Mouse (Mus musculus) E14TG2a.4 (cell line): Measurements from ENCODE around the gene Il17rd.

Experiments
- H3K27me3 ChIP-seq: 2 replicates; pipeline ENCODE4 v1.6.1; 2014; ENCODE audit warnings: low read length, control low read depth; ENCODE audit not compliant: insufficient read depth
- H3K36me3 ChIP-seq: 2 replicates; pipeline ENCODE4 v1.6.1; 2014; ENCODE audit warnings: low read length, control low read depth; ENCODE audit not compliant: insufficient read depth
- H3K4me1 ChIP-seq: replicated peaks from 2 replicates; pipeline ENCODE4 v1.6.1; 2014; ENCODE audit warnings: low read depth, low read length, control low read depth
- H3K4me3 ChIP-seq: replicated peaks from 2 replicates; pipeline ENCODE4 v1.5.1; 2014; ENCODE audit warnings: mild to moderate bottlenecking, low read length
- H3K9me3 ChIP-seq: 2 replicates; pipeline ENCODE4 v1.6.1; 2014; ENCODE audit warnings: low read length, control low read depth
- CTCF ChIP-seq: conservative IDR thresholded peaks from 2 replicates; pipeline ENCODE4 v1.5.1; 2014; ENCODE audit warnings: low read length
- NANOG ChIP-seq: IDR thresholded peaks from 2 replicates; pipeline ENCODE4 v1.6.1; 2014; ENCODE audit warnings: borderline replicate concordance, low read length, mixed read lengths
- POU5F1 ChIP-seq: IDR thresholded peaks from 2 replicates; pipeline ENCODE4 v1.6.1; 2014; ENCODE audit warnings: low read length, borderline replicate concordance

Gene Il17rd

DNA sequence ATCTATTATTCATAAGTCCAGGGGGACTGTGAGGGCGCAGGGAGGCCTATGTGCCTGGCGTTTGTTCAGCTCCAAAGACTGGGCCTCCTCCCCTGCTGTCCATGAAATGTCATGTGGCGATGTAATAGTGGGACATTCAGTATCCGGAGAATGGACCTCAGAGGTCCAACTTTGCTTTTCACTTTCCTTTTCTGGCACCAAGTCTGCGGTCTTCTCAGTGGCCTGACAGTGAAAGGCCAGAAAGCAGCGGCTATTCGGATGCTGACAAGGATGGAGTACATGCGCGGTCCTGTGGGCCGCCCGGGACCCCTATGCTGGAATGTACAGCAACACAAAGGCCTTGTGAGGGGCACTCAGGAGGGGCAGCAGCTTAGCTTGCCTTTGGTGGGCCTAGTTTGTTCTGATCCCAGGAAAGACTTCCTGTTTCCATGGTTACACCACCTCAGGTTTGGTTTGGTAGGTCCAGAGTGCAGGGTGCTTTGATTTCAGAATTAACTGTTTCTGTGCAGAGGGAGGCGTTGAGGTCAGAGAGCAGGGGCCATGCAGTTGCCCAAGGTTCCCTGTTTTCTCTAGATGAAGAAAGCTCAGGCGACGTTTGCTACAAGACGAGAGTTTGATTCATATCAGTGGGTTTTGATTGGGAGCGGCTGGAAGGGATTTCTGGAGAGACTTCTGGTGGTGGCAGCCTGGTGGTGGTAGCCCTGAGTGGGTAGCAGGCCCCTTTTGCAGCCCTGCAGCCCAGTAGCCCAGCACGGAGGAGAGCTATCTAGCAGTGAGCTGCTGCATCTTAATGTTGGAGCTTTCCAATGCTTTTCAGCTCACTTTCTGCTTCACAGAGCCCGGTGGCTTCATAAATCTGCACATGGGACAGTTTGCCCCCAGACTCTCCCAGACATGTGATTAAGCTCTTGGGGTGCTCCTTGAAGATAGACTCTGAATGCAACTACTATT, 12.1 kb downstream of the Il17rd start:
- H3K36me3 ChIP-seq, result peaks cover 20% of the 10 kb centered on the region
- H3K9me3 ChIP-seq, result no peaks in the 10 kb centered on the region
- no peaks in the 10 kb centered on the region for H3K27me3 ChIP-seq
- TF ChIP-seq NANOG (no peak), CTCF (no peak), POU5F1 (no peak)
- H3K4me3 ChIP-seq, result peak overlapping the region; percentile 61
- peaks cover 95% of the 10 kb centered on the region for H3K4me1 ChIP-seq

DNA sequence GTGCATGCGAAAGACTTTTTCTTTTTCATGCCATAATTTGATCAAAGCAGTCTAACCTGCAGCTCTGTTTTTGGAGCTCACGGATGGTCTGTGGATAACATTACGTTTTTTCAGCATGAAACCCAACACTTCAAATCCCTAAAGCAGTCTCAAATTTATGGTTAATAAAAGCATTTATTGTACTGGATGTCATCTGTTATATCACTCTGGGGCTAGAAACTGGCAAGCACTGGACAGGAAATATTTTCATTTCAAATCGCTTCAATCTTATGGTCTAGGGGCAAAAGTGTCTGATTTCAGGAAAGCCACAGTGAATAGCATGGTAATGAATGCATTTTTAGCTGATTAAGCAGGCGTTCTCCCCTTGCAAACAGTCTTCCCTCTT, 12.8 kb downstream of the Il17rd start:
- no peak overlapping the region for H3K4me3 ChIP-seq
- peaks cover 27% of the 10 kb centered on the region for H3K36me3 ChIP-seq
- peaks cover 94% of the 10 kb centered on the region for H3K4me1 ChIP-seq
- H3K27me3 ChIP-seq, result no peaks in the 10 kb centered on the region
- TF ChIP-seq POU5F1 (no peak), CTCF (no peak), NANOG (no peak)
- no peaks in the 10 kb centered on the region for H3K9me3 ChIP-seq

DNA sequence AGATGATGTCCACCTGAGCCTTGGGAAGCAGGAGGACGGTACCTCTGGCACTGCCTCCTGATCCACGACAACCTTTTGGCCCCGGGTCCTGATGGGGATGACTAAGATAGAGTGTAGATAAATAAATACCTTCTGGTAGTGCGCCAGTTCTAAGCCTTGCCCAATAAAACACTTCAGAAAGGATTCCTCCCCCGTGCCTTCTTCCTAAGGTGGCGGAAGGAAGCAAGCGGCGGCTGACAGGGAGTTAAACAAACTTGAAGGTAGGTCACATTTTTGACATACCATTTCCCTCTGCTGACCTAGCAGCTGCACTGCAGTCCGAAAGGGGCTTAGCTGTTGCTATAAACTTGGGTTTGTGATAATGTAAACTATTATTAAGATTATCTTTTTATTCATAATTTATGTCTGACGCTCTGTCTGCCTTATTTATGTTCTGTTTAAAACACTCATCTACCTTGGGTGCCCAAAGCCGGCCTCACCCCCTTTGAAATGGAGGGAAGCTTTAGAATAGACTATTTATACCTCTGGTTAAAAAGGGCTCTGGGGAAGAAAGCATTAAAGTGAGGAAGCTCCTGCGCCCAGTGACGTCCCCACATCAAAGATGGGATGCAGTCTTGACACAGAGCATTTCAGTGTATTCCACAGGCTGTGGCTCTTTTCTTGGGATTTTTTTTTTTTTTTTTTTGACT, 19.9 kb downstream of the Il17rd start:
- Histone ChIP-seq H3K9me3 (no peaks in the 10 kb centered on the region), H3K4me1 (peaks cover 91% of the 10 kb centered on the region), H3K36me3 (peaks cover 31% of the 10 kb centered on the region), H3K4me3 (no peak overlapping the region; the same call in 1 of the 2 replicates), H3K27me3 (no peaks in the 10 kb centered on the region)
- TF ChIP-seq NANOG (no peak), POU5F1 (no peak), CTCF (no peak)

DNA sequence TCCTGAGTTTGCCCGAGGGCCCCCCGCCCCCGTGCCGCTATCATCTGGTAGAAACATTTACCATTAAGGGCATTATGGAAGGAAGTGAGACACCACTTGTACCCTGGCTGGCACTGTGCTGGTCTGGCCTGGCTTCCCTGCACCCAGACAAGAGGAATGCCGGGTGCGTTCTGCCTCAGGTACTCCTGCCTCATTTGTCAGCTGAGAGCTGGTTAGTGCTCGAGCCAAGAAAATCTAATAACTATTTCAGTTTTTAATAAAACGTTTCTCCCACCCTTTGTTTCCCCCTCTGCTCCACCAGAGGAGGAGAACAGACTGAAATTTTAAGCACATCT, 20.4 kb downstream of the Il17rd start:
- Histone ChIP-seq H3K27me3 (no peaks in the 10 kb centered on the region), H3K36me3 (peaks cover 27% of the 10 kb centered on the region), H3K4me1 (peaks cover 92% of the 10 kb centered on the region), H3K9me3 (no peaks in the 10 kb centered on the region), H3K4me3 (no peak overlapping the region)
- no peak for TF ChIP-seq CTCF
- no peak for TF ChIP-seq NANOG
- no peak for TF ChIP-seq POU5F1

DNA sequence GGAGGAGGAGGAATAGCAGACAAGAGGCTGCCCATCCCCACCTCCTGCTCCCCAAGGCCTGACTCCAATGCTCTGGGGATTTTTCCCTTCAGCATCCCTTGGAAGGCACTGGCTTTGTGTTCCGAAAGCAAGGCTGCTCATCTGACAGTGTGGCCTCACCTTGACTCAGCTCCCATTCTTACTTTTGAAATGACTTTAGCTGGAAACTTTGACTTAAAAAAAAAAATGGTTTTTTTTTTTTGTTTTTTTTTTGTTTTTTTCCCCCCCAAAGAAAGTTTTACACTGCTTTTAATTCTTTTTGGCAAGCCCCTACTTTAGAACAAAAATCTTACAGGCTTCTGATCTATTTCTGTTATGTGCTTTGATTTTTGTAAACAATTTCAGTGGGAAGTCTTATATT, 24.6 kb downstream of the Il17rd start:
- no peaks in the 10 kb centered on the region for H3K27me3 ChIP-seq
- TF ChIP-seq POU5F1 (no peak), NANOG (no peak), CTCF (no peak)
- H3K9me3 ChIP-seq, result no peaks in the 10 kb centered on the region
- H3K36me3 ChIP-seq, result no peaks in the 10 kb centered on the region
- H3K4me3 ChIP-seq, result no peak overlapping the region
- H3K4me1 ChIP-seq, result peaks cover 97% of the 10 kb centered on the region

DNA sequence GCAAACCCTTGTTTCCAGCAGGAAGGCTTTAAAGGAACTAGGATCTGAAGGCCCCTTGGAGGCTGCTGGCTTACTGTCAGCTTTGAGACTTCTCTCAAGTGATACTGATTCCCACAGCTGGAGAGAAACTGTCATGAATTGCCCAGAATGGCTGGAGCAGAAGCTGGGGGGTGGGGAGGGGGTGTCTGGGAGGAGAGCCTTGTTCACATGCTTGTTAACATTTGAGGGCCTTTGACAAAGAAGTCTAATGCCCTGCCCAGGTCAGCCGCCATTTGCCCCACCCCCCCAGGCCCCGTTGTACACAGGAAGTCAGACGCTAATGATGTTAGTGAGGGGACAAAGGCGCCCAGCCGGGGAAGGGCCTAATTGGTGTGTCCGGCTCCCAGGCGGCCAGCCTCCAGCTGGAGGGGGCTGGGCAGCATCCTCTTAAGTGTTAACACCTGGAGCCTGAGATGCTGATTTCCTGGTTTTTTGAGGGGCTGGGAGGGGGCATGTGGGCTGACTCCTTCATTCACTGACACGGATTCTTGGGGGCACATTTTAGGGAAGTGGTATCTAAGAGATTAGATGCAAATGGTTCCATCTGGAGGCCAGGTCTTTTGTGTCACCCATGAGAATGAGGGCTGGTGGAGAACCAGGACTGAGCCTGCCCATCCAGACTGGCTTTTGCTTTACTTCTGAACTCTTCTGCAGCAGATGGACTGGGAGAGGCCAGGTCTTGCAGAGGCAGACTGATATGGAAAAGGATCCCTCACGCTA, 27.6 kb downstream of the Il17rd start:
- Histone ChIP-seq H3K9me3 (no peaks in the 10 kb centered on the region), H3K36me3 (no peaks in the 10 kb centered on the region), H3K4me3 (peak overlapping the region; percentile 55), H3K27me3 (no peaks in the 10 kb centered on the region), H3K4me1 (peaks cover 98% of the 10 kb centered on the region)
- TF ChIP-seq POU5F1 (no peak), NANOG (peak; percentile 58; the same call in 1 of the 2 replicates)

DNA sequence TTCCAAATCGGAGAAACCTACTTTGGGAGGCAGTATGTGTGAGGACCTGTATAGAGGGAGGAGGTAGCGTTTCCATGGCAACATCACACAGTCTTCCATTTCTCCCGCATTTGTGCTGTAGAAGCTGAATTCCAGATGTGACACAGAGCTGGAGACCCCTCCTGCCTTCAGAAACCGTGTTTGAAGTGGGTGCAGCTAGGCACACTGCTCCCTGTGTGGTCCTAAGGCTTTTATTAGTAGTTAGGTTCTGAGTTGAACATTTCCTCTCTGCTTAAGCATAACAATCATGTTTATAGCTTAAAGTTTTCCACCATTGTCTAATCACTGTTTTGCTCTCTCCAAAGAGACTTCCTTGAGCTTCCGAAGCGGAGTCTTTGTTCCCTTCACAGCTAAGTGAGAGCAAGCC, 29.1 kb downstream of the Il17rd start:
- Histone ChIP-seq H3K27me3 (no peaks in the 10 kb centered on the region), H3K4me3 (peak overlapping the region; percentile 55; the same call in 1 of the 2 replicates), H3K4me1 (peaks cover 98% of the 10 kb centered on the region), H3K36me3 (peaks cover 9% of the 10 kb centered on the region; the same call in 1 of the 2 replicates), H3K9me3 (no peaks in the 10 kb centered on the region)
- TF ChIP-seq CTCF (no peak), POU5F1 (peak; percentile 83; the same call in 1 of the 2 replicates), NANOG (peak; percentile 99)

DNA sequence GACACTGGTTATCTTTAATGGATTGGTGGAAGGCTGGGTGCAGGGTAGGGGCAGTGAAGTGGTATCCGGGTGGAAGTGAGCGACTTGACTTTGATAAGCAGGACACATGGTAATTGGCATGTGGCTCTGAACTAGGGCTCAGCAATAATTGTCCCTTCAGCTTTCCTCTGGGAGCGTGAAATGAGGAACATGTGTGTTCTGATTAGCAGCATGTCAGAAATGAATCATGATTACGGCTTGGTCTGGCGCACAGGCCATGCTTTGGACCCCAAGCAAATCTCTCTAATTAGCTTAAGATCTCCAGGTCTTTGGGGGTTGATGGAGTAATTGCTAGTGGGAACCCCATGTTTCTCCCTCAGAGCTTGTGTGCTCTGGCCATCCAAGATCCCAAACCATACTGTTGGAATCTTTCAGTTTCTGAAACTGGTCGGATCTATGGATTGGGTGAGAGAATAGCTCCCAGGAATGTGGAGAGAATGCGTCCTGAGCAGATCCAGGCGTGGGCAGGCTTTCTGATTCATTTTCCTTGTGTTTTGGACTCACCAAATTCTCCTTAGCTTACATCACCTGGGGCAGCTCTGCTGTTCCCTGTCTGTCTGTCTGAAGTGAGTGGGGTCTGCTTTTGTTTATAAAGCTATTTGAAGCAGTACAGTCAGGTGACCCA, 30.8 kb downstream of the Il17rd start:
- H3K36me3 ChIP-seq, result peaks cover 19% of the 10 kb centered on the region; the same call in 1 of the 2 replicates
- H3K4me3 ChIP-seq, result peak overlapping the region; percentile 42
- no peaks in the 10 kb centered on the region for H3K9me3 ChIP-seq
- TF ChIP-seq CTCF (no peak), NANOG (no peak), POU5F1 (no peak)
- no peaks in the 10 kb centered on the region for H3K27me3 ChIP-seq
- peaks cover 99% of the 10 kb centered on the region for H3K4me1 ChIP-seq
